Comparison of ENCODE assay signal across 31 mouse cellular contexts in genomic region chr4:25271926-25272325, GRCm38 (mm10). TPM values are rescaled to one million over a fixed set of nuclear protein-coding genes. Genes with fewer than 3 reads are reported as not detected.
"Had no signal": no experiment of that assay in that cellular context is flagged by ENCODE, and none has a peak within 500 bp of the region (broad histone marks: within the 10 kb centered on the region; RNA-seq: fewer than 3 reads in every experiment).

No protein-coding gene starts in this region.

- H3K27ac ChIP-seq: gastrocnemius, adult 2 months; heart, embryonic 10.5 days; hindbrain, embryonic 10.5 days; hindbrain, embryonic 12.5 days; hindbrain, embryonic 14.5 days; intestine, embryonic 15.5 days; kidney, embryonic 15.5 days; kidney, postnatal 0 days; layer of hippocampus, adult 2 months; left cerebral cortex, adult 2 months; limb, embryonic 10.5 days; limb, embryonic 12.5 days; liver, embryonic 13.5 days had no signal

- H3K9ac ChIP-seq: heart, embryonic 12.5 days; hindbrain, embryonic 12.5 days; hindbrain, embryonic 14.5 days; intestine, embryonic 15.5 days; kidney, embryonic 15.5 days; limb, embryonic 12.5 days; liver, embryonic 13.5 days had no signal

- H3K4me3 ChIP-seq: gastrocnemius, adult 2 months; heart, embryonic 10.5 days; heart, embryonic 12.5 days; hindbrain, embryonic 10.5 days; hindbrain, embryonic 12.5 days; intestine, embryonic 15.5 days; kidney, embryonic 15.5 days; layer of hippocampus, adult 2 months; left cerebral cortex, adult 2 months; limb, embryonic 10.5 days; limb, embryonic 12.5 days; liver, embryonic 13.5 days had no signal

- H3K4me2 ChIP-seq: heart, embryonic 12.5 days; hindbrain, embryonic 12.5 days; hindbrain, embryonic 14.5 days; intestine, embryonic 15.5 days; kidney, embryonic 15.5 days; limb, embryonic 12.5 days; liver, embryonic 11.5 days; liver, embryonic 13.5 days had no signal

- H3K4me1 ChIP-seq: heart, embryonic 10.5 days; heart, embryonic 12.5 days; hindbrain, embryonic 10.5 days; hindbrain, embryonic 12.5 days; intestine, embryonic 15.5 days; kidney, embryonic 15.5 days; limb, embryonic 10.5 days; limb, embryonic 12.5 days; liver, embryonic 13.5 days had no signal

- H3K27me3 ChIP-seq: heart, embryonic 12.5 days; hindbrain, embryonic 12.5 days; intestine, embryonic 15.5 days; kidney, embryonic 15.5 days; limb, embryonic 12.5 days; liver, embryonic 13.5 days had no signal

- DNase-seq: gastrocnemius, adult 2 months; gastrocnemius, postnatal 10 days; gastrocnemius, postnatal 25 days; heart, adult 18-20 months; heart, postnatal 10 days; heart, postnatal 4 days; kidney, adult 11 months; kidney, adult 2 months; kidney, adult 9 months; kidney, postnatal 14 days; kidney, postnatal 36 days; liver; liver, embryonic 13.5 days had no signal

- H3K9me3 ChIP-seq: heart, embryonic 10.5 days; heart, embryonic 12.5 days; hindbrain, embryonic 10.5 days; hindbrain, embryonic 12.5 days; intestine, embryonic 15.5 days; kidney, embryonic 15.5 days; limb, embryonic 10.5 days; limb, embryonic 12.5 days; liver, embryonic 13.5 days had no signal

RNA-seq across cellular contexts. Expression of gene Fhl5, which starts 29.2 kb away (rescaled TPM):
- total RNA-seq: granulocyte monocyte progenitor cell, adult 5-6 weeks had no signal
- polyA plus RNA-seq: heart, embryonic 10.5 days; heart, embryonic 12.5 days; heart, embryonic 14.5 days; heart, embryonic 16.5 days; hindbrain, embryonic 10.5 days; hindbrain, embryonic 12.5 days; hindbrain, embryonic 16.5 days; inflammation-experienced regulatory T-cells, adult 6 months; kidney, adult 2 months; kidney, embryonic 15.5 days; limb, embryonic 10.5 days; limb, embryonic 12.5 days; liver, embryonic 11.5 days; liver, embryonic 13.5 days had no signal
